Mouse (Mus musculus) CH12F3 (cell line): ENCODE measurements around the gene Lamb3.
"Not testable (repeated sequence)": the region's sequence is repeated elsewhere in the genome, so short reads cannot be mapped to it uniquely, and the experiment has no call there.

Source experiments
- in situ Hi-C: fragments of 300-500 bp; cut with MboI; formaldehyde crosslinking; loops from 2 replicates; pipeline ENCODE4 v1.14.3; 2020; ENCODE audit warnings: low sequenced_read_pairs

Gene Lamb3

GRCm38 (mm10) chr1:193272916-193273601 is 65.6 kb downstream of the Lamb3 start, which contains the start of gene G0s2:
Gene G0s2 (minus strand): TSS chr1:193273217.
- in situ Hi-C loops, result no loop called here

- in situ Hi-C loops, result no loop called here
These were observed 67.0 kb downstream of the Lamb3 start for GRCm38 (mm10) chr1:193274407-193275071.

- in situ Hi-C loops, result no loop called here
These were observed 71.0 kb downstream of the Lamb3 start for GRCm38 (mm10) chr1:193278414-193279045.

GRCm38 (mm10) chr1:193279492-193279891 is 72.0 kb downstream of the Lamb3 start:
- in situ Hi-C loops, result no loop called here

- in situ Hi-C loops, result no loop called here
These were observed 73.8 kb downstream of the Lamb3 start for GRCm38 (mm10) chr1:193281344-193281743.

- in situ Hi-C loops, result no loop called here
These were observed 76.8 kb downstream of the Lamb3 start for GRCm38 (mm10) chr1:193284228-193284779.

GRCm38 (mm10) chr1:193285766-193286325 is 78.3 kb downstream of the Lamb3 start:
- in situ Hi-C loops, result not testable (repeated sequence)

- in situ Hi-C loops, result no loop called here
These were observed 80.1 kb downstream of the Lamb3 start for GRCm38 (mm10) chr1:193287578-193287977.

- in situ Hi-C loops, result no loop called here
These were observed 81.6 kb downstream of the Lamb3 start for GRCm38 (mm10) chr1:193289076-193289475.

GRCm38 (mm10) chr1:193289914-193290313 is 82.4 kb downstream of the Lamb3 start:
- in situ Hi-C loops, result no loop called here

- in situ Hi-C loops, result no loop called here
These were observed 83.2 kb downstream of the Lamb3 start for GRCm38 (mm10) chr1:193290686-193291085.

GRCm38 (mm10) chr1:193293039-193293438 is 85.5 kb downstream of the Lamb3 start:
- in situ Hi-C loops, result no loop called here

- in situ Hi-C loops, result no loop called here
These were observed 86.4 kb downstream of the Lamb3 start for GRCm38 (mm10) chr1:193293926-193294325.

GRCm38 (mm10) chr1:193295920-193296319 is 88.4 kb downstream of the Lamb3 start:
- in situ Hi-C loops, result no loop called here

GRCm38 (mm10) chr1:193298141-193298765 is 90.8 kb downstream of the Lamb3 start:
- in situ Hi-C loops, result no loop called here

- in situ Hi-C loops, result no loop called here
These were observed 92.5 kb downstream of the Lamb3 start for GRCm38 (mm10) chr1:193299995-193300394.

GRCm38 (mm10) chr1:193301216-193302092 is 94.0 kb downstream of the Lamb3 start:
- in situ Hi-C loops, result no loop called here

- in situ Hi-C loops, result no loop called here
These were observed 94.5 kb downstream of the Lamb3 start for GRCm38 (mm10) chr1:193302093-193302405.

- in situ Hi-C loops, result no loop called here
These were observed 95.6 kb downstream of the Lamb3 start for GRCm38 (mm10) chr1:193303096-193303495.

- in situ Hi-C loops, result no loop called here
These were observed 97.9 kb downstream of the Lamb3 start for GRCm38 (mm10) chr1:193305386-193305785.
